Mouse (Mus musculus) forebrain, embryonic 15.5 days (tissue): Measurements from ENCODE around the gene Baat. TPM values are rescaled to one million over a fixed set of nuclear protein-coding genes. Genes with fewer than 3 reads are reported as not detected.
"Not testable (repeated sequence)": the region's sequence is repeated elsewhere in the genome, so short reads cannot be mapped to it uniquely, and the experiment has no call there.

ENCODE experiments used
- ATAC-seq: fragments of 200-750 bp; cut with Nextera tagmentation; replicated peaks from 2 replicates; pipeline ENCODE4 v1.8.0; 2017; ENCODE audit warnings: mild to moderate bottlenecking, moderate TSS enrichment, moderate library complexity
- H3K27ac ChIP-seq: fragments of 300-500 bp; sonication (generic); replicated peaks from 2 replicates; pipeline ENCODE4 v1.5.1; 2015; ENCODE audit warnings: mild to moderate bottlenecking, inconsistent platforms
- H3K27me3 ChIP-seq: fragments of 300-500 bp; sonication (generic); 2 replicates; pipeline ENCODE4 v1.6.1; 2015; ENCODE audit warnings: inconsistent platforms
- H3K36me3 ChIP-seq: fragments of 300-500 bp; sonication (generic); 2 replicates; pipeline ENCODE4 v1.6.1; 2015; ENCODE audit warnings: mild to moderate bottlenecking, inconsistent platforms
- H3K4me1 ChIP-seq: fragments of 300-500 bp; sonication (generic); 2 replicates; pipeline ENCODE4 v1.6.1; 2015; ENCODE audit warnings: inconsistent platforms
- H3K4me2 ChIP-seq: fragments of 300-500 bp; sonication (generic); replicated peaks from 2 replicates; pipeline ENCODE4 v1.6.1; 2015; ENCODE audit warnings: mild to moderate bottlenecking, inconsistent platforms
- H3K4me3 ChIP-seq: fragments of 300-500 bp; sonication (generic); 2 replicates; pipeline ENCODE4 v1.5.1; 2015; ENCODE audit warnings: mild to moderate bottlenecking, inconsistent platforms
- H3K9ac ChIP-seq: fragments of 300-500 bp; sonication (generic); replicated peaks from 2 replicates; pipeline ENCODE4 v1.6.1; 2015; ENCODE audit warnings: mild to moderate bottlenecking, inconsistent platforms
- H3K9me3 ChIP-seq: fragments of 300-500 bp; sonication (generic); 2 replicates; pipeline ENCODE4 v1.6.1; 2016; ENCODE audit warnings: inconsistent platforms
- WGBS: fragments of 180-500 bp; shearing (Covaris S2); methylation state at CpG from one replicate; pipeline ENCODE4 v1.1.7; 2015; ENCODE audit warnings: mixed read lengths; 5-methylcytosine and 5-hydroxymethylcytosine counted together
- polyA plus RNA-seq: library from polyadenylated mRNA; unstranded; fragments of >200 nt; fragmentation: Nextera tagmentation; extraction: Ambion mirVana; gene quantifications from 2 replicates; pipeline ENCODE4 v1.2.1, GENCODE M21; 2015

Gene Baat
- polyA plus RNA-seq, 1 experiment from 2014 or later = not detected

DNA sequence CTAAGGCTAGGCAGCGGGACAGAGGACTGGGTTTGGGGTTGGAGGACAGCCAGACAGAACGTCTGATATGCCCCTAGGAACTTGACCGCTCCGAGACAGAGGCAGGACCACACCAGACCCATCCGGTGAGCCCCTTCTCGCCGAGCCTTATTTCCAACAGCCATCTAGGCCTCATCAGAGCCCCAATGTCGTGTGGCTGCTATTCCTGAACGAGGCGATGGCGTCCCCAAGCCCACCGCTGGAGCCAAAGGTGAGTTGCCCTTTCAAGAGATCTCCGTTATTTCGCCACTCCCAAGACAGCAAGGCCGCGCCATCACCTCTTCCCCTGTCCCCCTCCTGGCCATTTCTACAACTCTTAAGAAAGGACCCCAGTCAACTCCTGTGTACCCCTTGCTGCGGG is 15.0 kb upstream of the Baat start:
- peaks cover 12% of the 10 kb centered on the region for H3K36me3 ChIP-seq
- H3K9me3 ChIP-seq = no peaks in the 10 kb centered on the region
- H3K4me1 ChIP-seq = peaks cover 32% of the 10 kb centered on the region
- H3K4me2 ChIP-seq = peak overlapping the region; percentile 70
- peak overlapping the region; percentile 44 for H3K27ac ChIP-seq
- peak overlapping the region; percentile 67 for H3K9ac ChIP-seq
- H3K27me3 ChIP-seq = no peaks in the 10 kb centered on the region
- WGBS = 0% methylated on average over 17 of the region's 17 CpGs
- peak overlapping the region; percentile 62 for H3K4me3 ChIP-seq
- no peak; the same call in 1 of the 2 replicates for ATAC-seq

DNA sequence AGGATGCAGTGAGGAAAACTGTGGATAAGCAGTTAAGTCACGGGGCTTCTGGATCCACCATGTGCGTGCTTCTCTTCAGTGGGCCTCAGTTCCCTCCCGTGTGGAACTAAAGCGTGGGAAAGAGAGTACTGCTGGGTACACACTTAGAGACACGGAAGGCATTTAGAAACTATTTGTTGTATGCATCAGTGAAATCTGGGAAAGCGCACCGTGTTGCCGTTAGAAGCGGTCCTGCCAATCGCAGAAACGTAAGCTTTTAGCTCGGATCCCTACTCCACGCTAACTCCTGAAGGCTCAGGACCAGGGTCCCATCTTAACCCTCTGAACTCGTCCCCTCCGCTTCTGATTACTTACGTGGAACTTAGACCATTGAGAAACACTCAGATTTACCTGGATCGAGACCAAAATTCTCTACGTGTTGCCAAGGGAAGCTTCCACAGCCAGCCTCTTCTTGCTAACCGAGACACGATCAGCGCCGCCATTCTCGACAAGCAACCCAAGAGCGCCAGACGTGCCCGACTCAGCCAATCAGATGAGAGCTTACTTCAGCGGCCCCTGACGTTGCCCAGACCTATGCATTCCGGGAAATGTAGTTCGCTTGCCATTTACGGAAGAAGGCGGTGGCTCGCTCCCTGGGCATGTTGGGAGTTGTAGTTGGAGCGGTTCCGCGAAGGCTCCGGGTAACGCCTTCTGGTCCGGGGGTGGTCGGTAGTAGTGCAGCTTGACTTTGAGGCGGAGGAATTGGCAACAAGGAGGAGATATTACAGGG is 14.4 kb upstream of the Baat start, which contains the start of the genes Mrpl50 and Zfp189:
Gene Mrpl50 (minus strand): TSS at position 522 of the 769 bp plus-strand sequence.
Gene Zfp189 (plus strand): TSS at position 605 of the 769 bp plus-strand sequence.
- Histone ChIP-seq H3K4me3 (peak within 1 kb of the TSS; percentile 62), H3K9me3 (no peaks in the 10 kb centered on the region), H3K36me3 (peaks cover 9% of the 10 kb centered on the region), H3K9ac (peak within 1 kb of the TSS; percentile 67), H3K4me2 (peak within 1 kb of the TSS; percentile 70), H3K4me1 (peaks cover 32% of the 10 kb centered on the region), H3K27me3 (no peaks in the 10 kb centered on the region), H3K27ac (peak within 1 kb of the TSS; percentile 77)
- whole genome bisulfite sequencing = under 1% methylated on average over 41 of the region's 41 CpGs
- ATAC-seq = peak; percentile 99

DNA sequence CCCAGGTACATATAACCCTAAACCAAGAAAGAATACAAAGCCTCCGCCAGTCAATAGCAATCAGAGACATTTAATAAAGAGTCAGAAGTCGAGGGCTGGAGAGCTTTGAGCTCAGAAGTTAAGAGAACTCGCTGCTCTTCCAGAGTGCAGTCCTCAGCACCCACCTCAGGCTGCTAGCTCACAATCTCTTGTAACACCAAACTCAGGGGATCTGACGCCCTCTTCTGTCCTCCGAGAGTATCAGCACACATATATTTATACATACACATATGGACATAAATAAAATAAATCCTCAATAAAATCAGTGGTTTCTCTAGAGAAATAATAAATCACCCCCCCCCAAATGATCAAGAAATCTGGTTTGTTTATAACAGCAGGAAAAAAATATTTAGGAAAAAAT is 13.1 kb upstream of the Baat start:
- H3K27me3 ChIP-seq = no peaks in the 10 kb centered on the region
- H3K9ac ChIP-seq = no peak overlapping the region
- no peaks in the 10 kb centered on the region for H3K9me3 ChIP-seq
- peaks cover 32% of the 10 kb centered on the region for H3K4me1 ChIP-seq
- 68% methylated on average over 5 of the region's 5 CpGs for WGBS
- peak overlapping the region; percentile 61 for H3K4me2 ChIP-seq
- H3K36me3 ChIP-seq = peaks cover 7% of the 10 kb centered on the region
- no peak overlapping the region for H3K4me3 ChIP-seq
- no peak for ATAC-seq
- no peak overlapping the region for H3K27ac ChIP-seq

DNA sequence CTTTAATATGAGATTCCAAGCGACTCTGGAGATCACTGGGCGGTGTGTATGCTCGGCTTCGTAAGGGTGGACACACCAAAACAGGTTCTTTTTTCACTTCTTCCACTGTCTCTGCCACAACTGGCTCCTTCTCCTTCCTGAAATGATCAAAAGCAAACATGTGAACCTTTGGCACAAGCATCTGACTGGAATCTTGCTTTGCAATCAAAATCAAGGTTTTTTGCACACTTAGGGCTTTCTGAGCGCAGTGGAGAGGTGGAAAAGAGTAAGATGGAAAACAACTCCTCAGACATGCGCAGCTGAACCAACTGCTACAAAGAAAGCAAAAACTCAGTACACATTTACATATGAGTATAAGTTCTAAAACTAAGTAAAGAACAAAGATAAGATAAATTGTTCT is 8.1 kb upstream of the Baat start:
- H3K27ac ChIP-seq = no peak overlapping the region
- H3K9ac ChIP-seq = no peak overlapping the region
- H3K4me1 ChIP-seq = peaks cover 6% of the 10 kb centered on the region
- 96% methylated on average over 6 of the region's 6 CpGs for WGBS
- ATAC-seq = no peak
- no peaks in the 10 kb centered on the region for H3K27me3 ChIP-seq
- H3K36me3 ChIP-seq = peaks cover 25% of the 10 kb centered on the region
- H3K4me3 ChIP-seq = no peak overlapping the region
- no peaks in the 10 kb centered on the region for H3K9me3 ChIP-seq
- no peak overlapping the region for H3K4me2 ChIP-seq

DNA sequence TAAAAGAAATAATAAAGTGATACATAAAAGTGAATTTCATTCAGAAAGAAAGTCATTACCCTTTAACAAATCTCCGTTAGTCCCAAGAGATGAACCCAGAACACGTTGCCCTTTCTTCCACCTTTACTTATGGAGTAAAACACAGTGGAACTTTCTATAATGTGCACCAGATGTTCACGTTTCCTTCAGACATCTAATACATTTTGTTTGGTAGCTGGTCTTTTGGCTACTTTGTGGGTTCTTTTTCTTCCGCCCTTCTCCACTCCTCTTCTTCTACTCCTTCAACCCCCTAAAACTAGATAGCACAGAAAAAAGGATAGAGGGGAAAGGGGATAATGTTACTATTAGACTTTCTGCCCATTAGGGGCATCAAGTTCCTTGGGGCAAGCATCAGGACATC is 6.3 kb upstream of the Baat start:
- H3K4me3 ChIP-seq = no peak overlapping the region
- no peaks in the 10 kb centered on the region for H3K9me3 ChIP-seq
- no peaks in the 10 kb centered on the region for H3K27me3 ChIP-seq
- no peak overlapping the region for H3K9ac ChIP-seq
- ATAC-seq = no peak
- H3K4me2 ChIP-seq = no peak overlapping the region
- 92% methylated on average over 4 of the region's 4 CpGs for WGBS
- H3K36me3 ChIP-seq = peaks cover 25% of the 10 kb centered on the region
- H3K4me1 ChIP-seq = no peaks in the 10 kb centered on the region
- no peak overlapping the region for H3K27ac ChIP-seq

DNA sequence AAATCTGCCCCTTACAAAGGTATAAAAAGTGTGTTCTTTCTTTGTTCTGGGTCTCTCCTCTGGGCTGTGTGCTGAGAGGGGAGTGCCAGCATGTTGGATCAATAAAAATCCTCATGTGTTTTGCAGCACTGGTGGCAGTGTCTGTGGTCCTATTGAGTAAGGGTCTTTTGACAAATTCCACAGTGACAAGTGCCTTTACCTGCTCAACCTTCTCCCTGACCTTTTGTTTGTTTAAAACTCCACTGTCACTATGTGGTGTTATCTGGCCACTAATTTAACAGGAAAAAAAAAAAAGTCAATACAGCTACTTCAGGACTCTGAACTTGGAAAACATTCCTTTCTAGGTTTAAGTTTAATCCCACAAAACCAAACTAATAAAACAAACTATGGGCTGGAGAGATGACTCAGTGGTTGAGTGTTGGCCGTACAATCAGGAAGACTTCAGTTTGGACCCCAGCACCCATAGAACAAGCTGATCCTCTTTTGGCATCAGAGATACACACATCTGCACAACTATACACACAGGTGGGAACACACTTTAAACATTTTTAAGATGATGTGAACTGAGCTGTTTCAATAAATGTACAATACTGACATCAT is 4.0 kb upstream of the Baat start:
- H3K4me2 ChIP-seq, H3K9me3 ChIP-seq, ATAC-seq, H3K4me3 ChIP-seq, H3K27me3 ChIP-seq, H3K9ac ChIP-seq, H3K27ac ChIP-seq, H3K4me1 ChIP-seq: not testable (repeated sequence)
- peaks cover 25% of the 10 kb centered on the region for H3K36me3 ChIP-seq
- 97% methylated on average over 1 of the region's 1 CpGs for WGBS

DNA sequence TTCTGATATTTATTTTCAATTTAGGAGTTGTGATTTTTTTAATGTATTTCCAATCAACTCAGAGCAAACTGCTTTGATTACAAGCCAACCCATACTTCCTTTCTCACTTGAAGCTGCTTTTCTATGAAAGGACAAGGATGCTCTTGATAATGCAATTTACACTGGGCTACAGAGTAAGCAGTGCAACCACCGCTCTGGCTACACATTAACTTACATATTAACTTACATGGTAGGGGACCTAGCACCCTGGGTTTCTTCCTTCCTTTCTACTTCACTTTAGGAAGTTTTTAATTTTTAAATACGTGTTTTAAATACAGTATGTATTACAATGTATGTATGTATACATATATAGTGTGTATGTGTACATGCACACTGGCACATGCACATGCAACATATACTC is 2.8 kb upstream of the Baat start:
- Histone ChIP-seq H3K27ac (no peak overlapping the region), H3K4me2 (no peak overlapping the region), H3K36me3 (peaks cover 23% of the 10 kb centered on the region), H3K27me3 (no peaks in the 10 kb centered on the region), H3K9me3 (no peaks in the 10 kb centered on the region), H3K9ac (no peak overlapping the region), H3K4me1 (no peaks in the 10 kb centered on the region), H3K4me3 (no peak overlapping the region)
- ATAC-seq = no peak
- 94% methylated on average over 2 of the region's 2 CpGs for WGBS

DNA sequence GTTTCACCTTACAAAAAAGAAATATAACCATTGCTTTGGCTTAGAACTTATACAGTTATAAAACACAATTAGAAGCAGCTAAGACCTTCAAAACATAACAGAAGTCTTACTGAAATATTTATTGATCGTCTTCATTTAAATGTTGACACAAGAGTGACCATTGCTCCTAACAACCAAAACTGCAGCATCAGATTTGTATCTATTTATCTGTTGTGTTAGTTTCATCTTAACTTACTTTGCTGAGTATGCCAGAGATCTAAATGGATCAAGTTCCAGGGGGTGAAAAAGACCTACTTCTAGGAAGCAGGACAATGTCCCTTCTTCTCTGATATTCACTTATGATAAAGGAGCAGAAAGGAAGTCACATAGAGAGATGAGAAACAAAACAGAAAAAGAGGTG is 2.8 kb downstream of the Baat start:
- ATAC-seq = no peak
- WGBS = 93% methylated on average over 1 of the region's 1 CpGs
- Histone ChIP-seq H3K9ac (no peak overlapping the region), H3K9me3 (no peaks in the 10 kb centered on the region), H3K27ac (no peak overlapping the region), H3K4me3 (no peak overlapping the region), H3K4me2 (no peak overlapping the region), H3K27me3 (no peaks in the 10 kb centered on the region), H3K4me1 (no peaks in the 10 kb centered on the region), H3K36me3 (no peaks in the 10 kb centered on the region)

DNA sequence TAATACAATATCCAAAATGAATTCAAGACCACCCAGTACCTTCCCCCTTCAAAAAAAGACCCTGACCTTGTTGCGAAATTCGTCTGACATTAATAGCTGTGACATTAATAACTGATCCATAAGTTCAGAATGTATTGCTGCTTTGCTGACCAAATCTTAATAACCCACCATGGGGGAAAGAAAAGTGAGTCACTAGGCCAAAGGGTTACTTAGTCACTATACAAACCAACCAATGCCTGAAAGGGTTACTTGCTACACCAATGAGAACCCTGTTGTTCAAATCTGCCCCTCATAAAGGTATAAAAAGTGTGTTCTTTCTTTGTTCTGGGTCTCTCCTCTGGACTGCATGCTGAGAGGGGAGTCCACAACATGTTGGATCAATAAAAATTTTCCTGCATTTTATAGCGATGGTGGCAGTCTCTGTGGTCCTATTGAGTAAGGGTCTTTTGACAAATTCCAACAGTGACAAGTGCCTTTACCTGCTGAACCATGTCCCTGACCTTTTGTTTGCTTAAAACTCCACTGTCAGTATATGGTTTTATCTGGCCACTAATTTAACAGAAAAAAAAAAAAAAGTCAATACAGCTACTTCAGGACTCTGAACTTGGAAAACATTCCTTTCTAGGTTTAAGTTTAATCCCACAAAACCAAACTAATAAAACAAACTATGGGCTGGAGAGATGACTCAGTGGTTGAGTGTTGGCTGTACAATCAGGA is 20.3 kb downstream of the Baat start:
- not testable (repeated sequence) for H3K9me3 ChIP-seq, H3K4me2 ChIP-seq, H3K4me1 ChIP-seq, H3K36me3 ChIP-seq, H3K27me3 ChIP-seq, ATAC-seq, H3K9ac ChIP-seq, H3K4me3 ChIP-seq, H3K27ac ChIP-seq
- 76% methylated on average over 3 of the region's 3 CpGs for WGBS

DNA sequence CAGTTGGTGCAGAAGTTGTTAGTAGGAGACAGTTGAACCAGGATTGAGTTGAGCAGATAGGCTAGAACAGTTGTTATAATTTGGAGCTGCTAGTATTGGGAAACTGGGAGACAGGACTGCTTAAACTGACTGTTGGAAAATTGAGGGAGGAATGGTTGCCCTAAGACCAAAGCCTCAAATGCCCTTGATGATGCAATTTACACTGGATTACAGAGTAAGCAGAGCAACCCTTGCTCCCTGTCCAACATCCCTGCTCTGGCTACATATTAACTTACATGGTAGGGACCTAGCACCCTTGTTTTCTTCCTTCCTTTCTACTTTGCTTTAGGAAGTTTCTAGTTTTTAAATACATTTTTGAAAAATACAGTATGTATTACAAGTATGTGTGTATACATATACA is 20.9 kb downstream of the Baat start:
- no peak overlapping the region for H3K27ac ChIP-seq
- no peaks in the 10 kb centered on the region for H3K4me1 ChIP-seq
- no peaks in the 10 kb centered on the region for H3K27me3 ChIP-seq
- H3K4me3 ChIP-seq = no peak overlapping the region
- H3K36me3 ChIP-seq = no peaks in the 10 kb centered on the region
- no peak for ATAC-seq
- no peaks in the 10 kb centered on the region for H3K9me3 ChIP-seq
- no peak overlapping the region for H3K9ac ChIP-seq
- H3K4me2 ChIP-seq = no peak overlapping the region

DNA sequence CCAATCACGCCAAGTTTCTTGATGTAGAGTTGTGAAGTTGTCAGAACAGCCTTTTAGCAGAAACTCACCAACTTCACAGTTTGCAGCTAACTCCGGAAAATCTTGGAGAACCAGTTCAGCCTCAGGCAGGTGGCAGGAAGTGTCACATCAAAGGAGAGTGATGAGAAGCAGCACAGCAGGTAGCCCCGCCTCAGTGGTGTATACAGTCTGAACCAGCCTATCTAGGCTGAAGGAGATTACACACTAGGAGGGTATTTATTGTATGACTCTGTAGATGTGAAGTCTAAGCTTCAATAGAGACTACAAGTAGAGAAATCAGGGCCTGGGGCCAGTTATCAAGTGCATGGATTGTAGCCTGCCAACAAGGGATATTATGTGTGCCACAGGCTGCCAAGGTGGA is 25.5 kb downstream of the Baat start:
- Histone ChIP-seq H3K36me3 (no peaks in the 10 kb centered on the region), H3K9ac (no peak overlapping the region), H3K27ac (no peak overlapping the region), H3K27me3 (no peaks in the 10 kb centered on the region), H3K4me3 (no peak overlapping the region), H3K4me1 (peaks cover 8% of the 10 kb centered on the region; the same call in 1 of the 2 replicates), H3K4me2 (no peak overlapping the region), H3K9me3 (no peaks in the 10 kb centered on the region)
- ATAC-seq = no peak
- WGBS = 59% methylated on average over 3 of the region's 3 CpGs

DNA sequence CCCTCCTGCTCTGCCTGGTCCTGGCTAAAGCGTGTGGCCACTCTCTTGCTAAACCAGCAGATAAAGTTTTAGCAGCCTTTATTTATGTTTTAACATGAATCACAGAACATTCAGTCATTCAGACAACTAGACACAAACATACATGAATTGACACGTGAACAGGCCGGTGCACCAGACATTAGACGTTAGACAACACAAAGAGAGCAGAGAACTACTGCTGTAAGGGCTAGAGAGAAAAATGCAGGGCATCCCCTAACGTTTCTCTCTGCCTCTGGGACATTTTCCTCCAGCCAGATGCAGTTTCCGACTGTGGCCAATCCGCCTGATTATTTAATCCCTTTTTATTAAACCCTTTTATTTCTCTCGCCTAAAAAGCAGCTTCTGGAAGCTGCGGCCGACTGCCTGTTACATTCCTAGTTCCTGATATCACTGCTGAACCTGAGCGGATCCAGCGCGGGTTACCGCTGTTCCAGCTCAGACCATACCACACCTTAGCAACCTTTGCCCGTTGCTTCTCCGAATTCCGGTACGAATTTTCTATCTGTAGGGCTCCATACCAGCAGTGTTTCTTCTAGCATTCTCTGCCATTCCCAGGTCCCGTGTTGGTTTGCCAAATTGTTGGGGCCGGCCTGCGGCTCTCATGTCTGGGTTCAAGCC is 26.1 kb downstream of the Baat start:
- Histone ChIP-seq H3K27me3 (no peaks in the 10 kb centered on the region), H3K27ac (no peak overlapping the region), H3K4me2 (0 out of 2 replicates have a peak overlapping the region, but pooled peaks have one; percentile 12), H3K36me3 (no peaks in the 10 kb centered on the region), H3K9ac (no peak overlapping the region), H3K4me1 (peaks cover 8% of the 10 kb centered on the region; the same call in 1 of the 2 replicates), H3K9me3 (no peaks in the 10 kb centered on the region), H3K4me3 (no peak overlapping the region)
- 30% methylated on average over 21 of the region's 21 CpGs for WGBS
- ATAC-seq = no peak
